Mouse (Mus musculus): Measurements from ENCODE around the gene Gm28729.

- TF ChIP-seq CTCF (IDR thresholded peaks at IDR 0.05; ENCODE audit: insufficient read depth, low read depth, low read length) (no peak), POLR2A (IDR thresholded peaks at IDR 0.05; ENCODE audit: insufficient read depth, low read depth, low read length) (no peak)
Measured at GRCm38 (mm10) chr9:96516806-96517205, 8.3 kb downstream of the Gm28729 start.

Measured in olfactory bulb, adult 2 months (tissue).